In genomic region chr2:155235746-155236361, GRCm38 (mm10) we compare ENCODE assay signal across 8 mouse cellular contexts. TPM values are rescaled to one million over a fixed set of nuclear protein-coding genes. Genes with fewer than 3 reads are reported as not detected.
DNase-seq lines count a peak whose midpoint lies in the region; ATAC-seq and TF ChIP-seq lines count a peak whose summit lies in the region.

No protein-coding gene starts in this region.

- peak overlapping the region; percentile 96 for H3K27ac ChIP-seq in gastrocnemius, adult 2 months
- H3K27ac ChIP-seq in ES-Bruce4 (ENCODE audit: insufficient read depth, low read length) = no peak overlapping the region
- peak overlapping the region; percentile 75 for H3K27ac ChIP-seq in forebrain, embryonic 11.5 days (ENCODE audit: low read depth, low read length)
- peak overlapping the region; percentile 94 for H3K27ac ChIP-seq in limb, embryonic 15.5 days

- peak overlapping the region; percentile 70 for H3K4me2 ChIP-seq in forebrain, embryonic 11.5 days (ENCODE audit: low read depth, low read length, severe bottlenecking)
- peak overlapping the region; percentile 56 for H3K4me2 ChIP-seq in limb, embryonic 15.5 days

- no peak for TF ChIP-seq POLR2A in ES-Bruce4 (IDR thresholded peaks at IDR 0.05; ENCODE audit: insufficient read depth, low read length)

- peak overlapping the region; percentile 99 for H3K4me3 ChIP-seq in gastrocnemius, adult 2 months
- peak overlapping the region; percentile 93 for H3K4me3 ChIP-seq in ES-Bruce4 (ENCODE audit: low read depth, low read length)
- peak overlapping the region; percentile 90 for H3K4me3 ChIP-seq in forebrain, embryonic 11.5 days (ENCODE audit: low read depth, low read length)
- peak overlapping the region; percentile 79 for H3K4me3 ChIP-seq in limb, embryonic 15.5 days

- no peak for TF ChIP-seq CTCF in gastrocnemius, adult 2 months (IDR thresholded peaks at IDR 0.05)
- no peak for TF ChIP-seq CTCF in ES-Bruce4 (IDR thresholded peaks at IDR 0.05; ENCODE audit: low read depth, low read length)

- no peaks in the 10 kb centered on the region for H3K4me1 ChIP-seq in ES-Bruce4 (ENCODE audit: control insufficient read depth, insufficient read depth, low read length)
- peaks cover 3% of the 10 kb centered on the region for H3K4me1 ChIP-seq in forebrain, embryonic 11.5 days (replicated peaks; ENCODE audit: control insufficient read depth, insufficient read depth, low read length)
- peaks cover 15% of the 10 kb centered on the region for H3K4me1 ChIP-seq in limb, embryonic 15.5 days

- intact Hi-C loops in gastrocnemius, adult 2 months (cut with DNase I) = loop anchor here (5.0 kb wide), 1 partner anchor 151 kb away; no protein-coding TSS in a partner anchor

- no peaks in the 10 kb centered on the region for H3K9me3 ChIP-seq in ES-Bruce4 (replicated peaks; ENCODE audit: control insufficient read depth, insufficient read depth, low read length, poor library complexity, severe bottlenecking)
- H3K9me3 ChIP-seq in forebrain, embryonic 11.5 days (ENCODE audit: control insufficient read depth, low read length) = no peaks in the 10 kb centered on the region
- no peaks in the 10 kb centered on the region for H3K9me3 ChIP-seq in limb, embryonic 15.5 days

- WGBS in forebrain, embryonic 11.5 days = 5% methylated on average over 13 of the region's 13 CpGs
- WGBS in limb, embryonic 15.5 days = 4% methylated on average over 13 of the region's 13 CpGs

- DNase-seq in gastrocnemius, adult 2 months = no peak
- DNase-seq in gastrocnemius, postnatal 25 days = no peak
- DNase-seq in forebrain, embryonic 11.5 days (ENCODE audit: low spot score) = no peak
- peak; percentile 11 for DNase-seq in splenic B cell, adult 2 months (ENCODE audit: low read depth, low spot score)
- DNase-seq in frontal cortex, postnatal 25 days (ENCODE audit: low spot score in 2 of 2) = no peak
- no peak for DNase-seq in right cerebral cortex, adult 2 months (ENCODE audit: low spot score in 2 of 2)

- H3K36me3 ChIP-seq in ES-Bruce4 (ENCODE audit: control insufficient read depth, insufficient read depth, low read length, poor library complexity, severe bottlenecking) = no peaks in the 10 kb centered on the region
- H3K36me3 ChIP-seq in forebrain, embryonic 11.5 days (ENCODE audit: control insufficient read depth, insufficient read depth, low read length) = no peaks in the 10 kb centered on the region
- H3K36me3 ChIP-seq in limb, embryonic 15.5 days = peaks cover 4% of the 10 kb centered on the region; the same call in 1 of the 2 replicates
- H3K36me3 ChIP-seq in splenic B cell, adult 2 months (ENCODE audit: control insufficient read depth, insufficient read depth, low read length, poor library complexity, severe bottlenecking) = no peaks in the 10 kb centered on the region; the same call in 1 of the 2 replicates

- peak overlapping the region; percentile 74 for H3K9ac ChIP-seq in ES-Bruce4 (ENCODE audit: low read depth, poor library complexity, severe bottlenecking)
- H3K9ac ChIP-seq in forebrain, embryonic 11.5 days (ENCODE audit: low read length) = peak overlapping the region; percentile 95
- H3K9ac ChIP-seq in limb, embryonic 15.5 days = peak overlapping the region; percentile 34; the same call in 1 of the 2 replicates

- ATAC-seq in forebrain, embryonic 11.5 days (replicated peaks; ENCODE audit: low FRiP score) = peak; percentile 88
- ATAC-seq in limb, embryonic 15.5 days (ENCODE audit: insufficient number of reproducible peaks, low FRiP score, low TSS enrichment, low read depth) = peak; percentile 83

- TF ChIP-seq EP300 in ES-Bruce4 (IDR thresholded peaks at IDR 0.05; ENCODE audit: insufficient read depth, low read depth, low read length) = no peak

- H3K27me3 ChIP-seq in ES-Bruce4 (ENCODE audit: control insufficient read depth, insufficient read depth, low read length, poor library complexity, severe bottlenecking) = no peaks in the 10 kb centered on the region
- H3K27me3 ChIP-seq in forebrain, embryonic 11.5 days (ENCODE audit: control insufficient read depth, insufficient read depth, low read length) = no peaks in the 10 kb centered on the region
- H3K27me3 ChIP-seq in limb, embryonic 15.5 days = no peaks in the 10 kb centered on the region
- no peaks in the 10 kb centered on the region for H3K27me3 ChIP-seq in splenic B cell, adult 2 months (ENCODE audit: control insufficient read depth, insufficient read depth, low read length, poor library complexity, severe bottlenecking)

RNA-seq across cellular contexts. Expression of gene Dynlrb1, which starts 0.5 kb away (rescaled TPM):
- total RNA-seq in gastrocnemius, adult 2 months (2021) = 100 to 1,000 TPM; 100 to 128 TPM
- 100 to 1,000 TPM in 1 of 2 experiments, 10 to 100 TPM in 1; 94.6 to 115 TPM for total RNA-seq in gastrocnemius, postnatal 25 days (2021)
- 230 and 241 TPM in 2 replicates for polyA plus RNA-seq in ES-Bruce4 (2011; ENCODE audit: insufficient read depth, insufficient read length, low read depth, missing spikeins)
- 460 and 463 TPM in 2 replicates for polyA plus RNA-seq in forebrain, embryonic 11.5 days (2014; fragmentation: Nextera tagmentation; extraction: Ambion mirVana)
- 443 and 453 TPM in 2 replicates for polyA plus RNA-seq in limb, embryonic 15.5 days (2015; fragmentation: Nextera tagmentation; extraction: Ambion mirVana)

RNA-seq across cellular contexts. Expression of gene Map1lc3a, which starts 40.2 kb away (rescaled TPM):
- total RNA-seq in gastrocnemius, adult 2 months (2021) = 100 to 1,000 TPM; 267 to 277 TPM
- total RNA-seq in gastrocnemius, postnatal 25 days (2021) = 100 to 1,000 TPM; 243 to 291 TPM
- 51.5 and 59.2 TPM in 2 replicates for polyA plus RNA-seq in ES-Bruce4 (2011; ENCODE audit: insufficient read depth, insufficient read length, low read depth, missing spikeins)
- 129 and 148 TPM in 2 replicates for polyA plus RNA-seq in forebrain, embryonic 11.5 days (2014; fragmentation: Nextera tagmentation; extraction: Ambion mirVana)
- polyA plus RNA-seq in limb, embryonic 15.5 days (2015; fragmentation: Nextera tagmentation; extraction: Ambion mirVana) = 205 and 220 TPM in 2 replicates

Comparison
In these comparisons a context has a peak if more than half of its experiments do, and no peak if none do; other contexts are left out.
1. H3K9ac ChIP-seq: peak in every context shown above with its lines; median percentile 95 in forebrain, embryonic 11.5 days; 74 in ES-Bruce4; 34 in limb, embryonic 15.5 days.